Mouse (Mus musculus) heart, postnatal 14 days (tissue): Measurements from ENCODE around the gene Ube2h. TPM values are rescaled to one million over a fixed set of nuclear protein-coding genes. Genes with fewer than 3 reads are reported as not detected.
"Not testable (repeated sequence)": the region's sequence is repeated elsewhere in the genome, so short reads cannot be mapped to it uniquely, and the experiment has no call there.

Experiments
- DNase-seq, 2 experiments: peaks; one replicate each; pipeline ENCODE4 v3.0.0; 2021 to 2022
- intact Hi-C: fragments of 180-260 bp; cut with DNase I; formaldehyde crosslinking; loops from one replicate; pipeline ENCODE4 v1.15.1; 2025
- total RNA-seq, 2 experiments: library from RNA; stranded (reverse); gene quantifications; 2 replicates each; pipeline ENCODE4 v1.2.3; 2021

The Ube2h gene
- total RNA-seq, 2 experiments from 2014 or later, result 82.5 to 86.3 TPM

GRCm38 (mm10) chr6:30210788-30211187 is 93.6 kb downstream of the Ube2h start:
- intact Hi-C loops, result no loop called here
- DNase-seq, result peak; percentile 73 to 80

- intact Hi-C loops, result loop anchor here (2.0 to 5.0 kb wide), 3 partner anchors 92 to 148 kb away; no protein-coding TSS in a partner anchor
- DNase-seq, result no peak
Measured at GRCm38 (mm10) chr6:30208844-30209243, 95.5 kb downstream of the Ube2h start.

- intact Hi-C loops, result loop anchor here (2.0 to 5.0 kb wide), 3 partner anchors 88 to 351 kb away; no protein-coding TSS in a partner anchor
Measured at GRCm38 (mm10) chr6:30205587-30206202, 98.6 kb downstream of the Ube2h start.

GRCm38 (mm10) chr6:30205180-30205538 is 99.2 kb downstream of the Ube2h start:
- intact Hi-C loops, result loop anchor here (2.0 to 5.0 kb wide), 3 partner anchors 88 to 350 kb away; no protein-coding TSS in a partner anchor
- not testable (repeated sequence) for DNase-seq

More at GRCm38 (mm10) chr6:30205587-30206202, 98.6 kb downstream of the Ube2h start:
- peak; percentile 88 to 89 for DNase-seq

GRCm38 (mm10) chr6:30204383-30205179 is 99.8 kb downstream of the Ube2h start:
- no peak for DNase-seq
- intact Hi-C loops, result loop anchor here (2.0 to 5.0 kb wide), 3 partner anchors 87 to 350 kb away; no protein-coding TSS in a partner anchor

- DNase-seq, result no peak
- intact Hi-C loops, result no loop called here
Measured at GRCm38 (mm10) chr6:30196143-30196542, 108.2 kb downstream of the Ube2h start.

GRCm38 (mm10) chr6:30195656-30196055 is 108.7 kb downstream of the Ube2h start:
- DNase-seq, result no peak
- intact Hi-C loops, result no loop called here

- intact Hi-C loops, result no loop called here
- no peak for DNase-seq
Measured at GRCm38 (mm10) chr6:30183624-30184023, 120.7 kb downstream of the Ube2h start.

GRCm38 (mm10) chr6:30182038-30182437 is 122.3 kb downstream of the Ube2h start:
- no peak for DNase-seq
- intact Hi-C loops, result no loop called here

- intact Hi-C loops, result no loop called here
- DNase-seq, result no peak
Measured at GRCm38 (mm10) chr6:30180321-30180720, 124.0 kb downstream of the Ube2h start.

- no peak for DNase-seq
- intact Hi-C loops, result no loop called here
Measured at GRCm38 (mm10) chr6:30179046-30179445, 125.3 kb downstream of the Ube2h start.

- DNase-seq, result no peak
- intact Hi-C loops, result no loop called here
Measured at GRCm38 (mm10) chr6:30178023-30178639, 126.2 kb downstream of the Ube2h start.

GRCm38 (mm10) chr6:30177305-30177704 is 127.0 kb downstream of the Ube2h start:
- no peak for DNase-seq
- intact Hi-C loops, result no loop called here

- intact Hi-C loops, result no loop called here
- no peak for DNase-seq
Measured at GRCm38 (mm10) chr6:30176496-30176895, 127.8 kb downstream of the Ube2h start.

- intact Hi-C loops, result no loop called here
- DNase-seq, result no peak
Measured at GRCm38 (mm10) chr6:30175918-30176421, 128.4 kb downstream of the Ube2h start.

- intact Hi-C loops, result no loop called here
- no peak for DNase-seq
Measured at GRCm38 (mm10) chr6:30175225-30175917, 129.0 kb downstream of the Ube2h start.

- no peak for DNase-seq
Measured at GRCm38 (mm10) chr6:30174461-30175224, 129.7 kb downstream of the Ube2h start.

GRCm38 (mm10) chr6:30173551-30174460 is 130.5 kb downstream of the Ube2h start:
- DNase-seq, result no peak

More at GRCm38 (mm10) chr6:30174461-30175224, 129.7 kb downstream of the Ube2h start:
- intact Hi-C loops, result no loop called here

More at GRCm38 (mm10) chr6:30173551-30174460, 130.5 kb downstream of the Ube2h start:
- intact Hi-C loops, result no loop called here
